8 mouse cellular contexts compared by ENCODE assay signal in genomic region chr9:119401801-119402214, GRCm38 (mm10). TPM values are rescaled to one million over a fixed set of nuclear protein-coding genes. Genes with fewer than 3 reads are reported as not detected.
DNase-seq lines count a peak whose midpoint lies in the region; ATAC-seq and TF ChIP-seq lines count a peak whose summit lies in the region.

Acvr2b (plus strand) TSS chr9:119402118.

- H3K27me3 ChIP-seq in ES-Bruce4 (ENCODE audit: control insufficient read depth, insufficient read depth, low read length, poor library complexity, severe bottlenecking) = no peaks in the 10 kb centered on the region
- no peaks in the 10 kb centered on the region for H3K27me3 ChIP-seq in forebrain, embryonic 16.5 days (replicated peaks; ENCODE audit: control insufficient read depth, insufficient read depth, low read length)

- under 1% methylated on average over 29 of the region's 32 CpGs for WGBS in forebrain, embryonic 16.5 days
- 1% methylated on average over 29 of the region's 32 CpGs for WGBS in lung, adult 2 months

- TF ChIP-seq POLR2A in ES-Bruce4 (IDR thresholded peaks at IDR 0.05; ENCODE audit: insufficient read depth, low read length) = no peak
- TF ChIP-seq POLR2A in lung, adult 2 months (IDR thresholded peaks at IDR 0.05; ENCODE audit: borderline replicate concordance, extremely low read depth, low read depth, low read length) = peak; percentile 70; the same call in 1 of the 2 replicates

- TF ChIP-seq CTCF in ES-Bruce4 (IDR thresholded peaks at IDR 0.05; ENCODE audit: low read depth, low read length) = no peak
- TF ChIP-seq CTCF in layer of hippocampus, adult 2 months (conservative IDR thresholded peaks at IDR 0.05) = peak; percentile 73
- no peak for TF ChIP-seq CTCF in lung, adult 2 months (IDR thresholded peaks at IDR 0.05; ENCODE audit: insufficient read depth, low read length)

- peaks cover 4% of the 10 kb centered on the region for H3K4me1 ChIP-seq in ES-Bruce4 (ENCODE audit: control insufficient read depth, insufficient read depth, low read length)
- peaks cover 37% of the 10 kb centered on the region for H3K4me1 ChIP-seq in forebrain, embryonic 16.5 days (replicated peaks; ENCODE audit: control insufficient read depth, insufficient read depth, low read length)
- H3K4me1 ChIP-seq in lung, adult 2 months (ENCODE audit: control insufficient read depth, insufficient read depth, low read length) = peaks cover 7% of the 10 kb centered on the region

- H3K27ac ChIP-seq in ES-Bruce4 (ENCODE audit: insufficient read depth, low read length) = peak within 1 kb of the TSS; percentile 45; the same call in 1 of the 2 replicates
- H3K27ac ChIP-seq in forebrain, embryonic 16.5 days (ENCODE audit: low read length) = peak within 1 kb of the TSS; percentile 98
- peak within 1 kb of the TSS; percentile 95 for H3K27ac ChIP-seq in layer of hippocampus, adult 2 months

- TF ChIP-seq EP300 in ES-Bruce4 (IDR thresholded peaks at IDR 0.05; ENCODE audit: insufficient read depth, low read depth, low read length) = no peak

- H3K36me3 ChIP-seq in ES-Bruce4 (ENCODE audit: control insufficient read depth, insufficient read depth, low read length, poor library complexity, severe bottlenecking) = no peaks in the 10 kb centered on the region
- no peaks in the 10 kb centered on the region for H3K36me3 ChIP-seq in forebrain, embryonic 16.5 days (ENCODE audit: control insufficient read depth, insufficient read depth)

- intact Hi-C loops in heart, postnatal 36 days (cut with DNase I) = loop anchor here (2.0 kb wide), 2 partner anchors 29 to 45 kb away; partner anchors contain the start of gene Xylb

- peak; percentile 76 for ATAC-seq in cerebellum, adult (ENCODE audit: insufficient number of reproducible peaks, low FRiP score, low TSS enrichment)
- ATAC-seq in forebrain, embryonic 16.5 days = peak; percentile 96
- peak; percentile 34; the same call in 1 of the 2 replicates for ATAC-seq in neutrophil, adult 5-6 weeks (ENCODE audit: extremely low read depth, insufficient number of reproducible peaks, low FRiP score, poor library complexity, severe bottlenecking)

- H3K9ac ChIP-seq in ES-Bruce4 (ENCODE audit: low read depth, poor library complexity, severe bottlenecking) = peak within 1 kb of the TSS; percentile 99
- peak within 1 kb of the TSS; percentile 98 for H3K9ac ChIP-seq in forebrain, embryonic 16.5 days (replicated peaks; ENCODE audit: low read depth, low read length)

- no peaks in the 10 kb centered on the region for H3K9me3 ChIP-seq in ES-Bruce4 (replicated peaks; ENCODE audit: control insufficient read depth, insufficient read depth, low read length, poor library complexity, severe bottlenecking)
- H3K9me3 ChIP-seq in forebrain, embryonic 16.5 days (ENCODE audit: control insufficient read depth, low read length) = no peaks in the 10 kb centered on the region

- peak within 1 kb of the TSS; percentile 83 for H3K4me3 ChIP-seq in ES-Bruce4 (ENCODE audit: low read depth, low read length)
- peak within 1 kb of the TSS; percentile 92 for H3K4me3 ChIP-seq in forebrain, embryonic 16.5 days (replicated peaks; ENCODE audit: low read length)
- H3K4me3 ChIP-seq in layer of hippocampus, adult 2 months = peak within 1 kb of the TSS; percentile 75
- peak within 1 kb of the TSS; percentile 76 for H3K4me3 ChIP-seq in lung, adult 2 months (replicated peaks; ENCODE audit: extremely low read depth, low read depth, low read length)

- DNase-seq in heart, postnatal 36 days = peak; percentile 92 to 93
- DNase-seq in layer of hippocampus, adult 2 months (ENCODE audit: low spot score in 2 of 2) = peak; percentile 90 to 91
- peak; percentile 87 for DNase-seq in lung, adult 2 months
- peak; percentile 92 for DNase-seq in testis, postnatal 14 days (ENCODE audit: low spot score)

- H3K4me2 ChIP-seq in forebrain, embryonic 16.5 days (ENCODE audit: low read length) = peak within 1 kb of the TSS; percentile 75

RNA-seq across cellular contexts. Expression of gene Acvr2b, which starts in this region (rescaled TPM):
- polyA plus RNA-seq in ES-Bruce4 (2011; ENCODE audit: insufficient read depth, insufficient read length, low read depth, missing spikeins) = 52.1 and 54.3 TPM in 2 replicates
- 26.5 and 32.7 TPM in 2 replicates for polyA plus RNA-seq in forebrain, embryonic 16.5 days (2015; fragmentation: Nextera tagmentation; extraction: Ambion mirVana)
- 1 to 10 TPM; 5.7 to 7.6 TPM for total RNA-seq in heart, postnatal 36 days (2021)
- total RNA-seq in layer of hippocampus, adult 2 months (2021) = 10 to 100 TPM; 13.9 to 14.8 TPM
- polyA plus RNA-seq in lung, adult 2 months (2012; rRNA removed) = 11.4 and 11.8 TPM in 2 replicates
- not detected in 2 replicates for total RNA-seq in neutrophil, adult 5-6 weeks (2017)

Comparison
In these comparisons a context has a peak if more than half of its experiments do, and no peak if none do; other contexts are left out.
1. Peak in every context shown above with its lines: DNase-seq, ATAC-seq, H3K4me3 ChIP-seq and H3K27ac ChIP-seq.
2. Peak in ATAC-seq in neutrophil, adult 5-6 weeks; RNA of the gene not detected or under 1 TPM.
3. H3K27ac ChIP-seq: peak in every context shown above with its lines; median percentile 98 in forebrain, embryonic 16.5 days; 95 in layer of hippocampus, adult 2 months; 45 in ES-Bruce4.
4. ATAC-seq: peak in every context shown above with its lines; median percentile 96 in forebrain, embryonic 16.5 days; 76 in cerebellum, adult; 34 in neutrophil, adult 5-6 weeks.